Mouse (Mus musculus): ENCODE measurements around the gene Arl8a.

Arl8a gene

GRCm38 (mm10) chr1:135199014-135199819 is 52.6 kb downstream of the Arl8a start:
- no peak for DNase-seq (ENCODE audit: low read depth, low spot score)

- DNase-seq (ENCODE audit: low read depth, low spot score): no peak
Observed at GRCm38 (mm10) chr1:135200400-135200799, 53.8 kb downstream of the Arl8a start.

- DNase-seq (ENCODE audit: low read depth, low spot score): no peak
Observed at GRCm38 (mm10) chr1:135204196-135205126, 57.8 kb downstream of the Arl8a start.

GRCm38 (mm10) chr1:135205257-135205656 is 58.6 kb downstream of the Arl8a start:
- DNase-seq (ENCODE audit: low read depth, low spot score): no peak
